Mouse (Mus musculus): Measurements from ENCODE around the gene Vwce. TPM values are rescaled to one million over a fixed set of nuclear protein-coding genes. Genes with fewer than 3 reads are reported as not detected.

Gene Vwce
- polyA plus RNA-seq, 1 experiment from 2014 or later, result 11.9 TPM

DNA sequence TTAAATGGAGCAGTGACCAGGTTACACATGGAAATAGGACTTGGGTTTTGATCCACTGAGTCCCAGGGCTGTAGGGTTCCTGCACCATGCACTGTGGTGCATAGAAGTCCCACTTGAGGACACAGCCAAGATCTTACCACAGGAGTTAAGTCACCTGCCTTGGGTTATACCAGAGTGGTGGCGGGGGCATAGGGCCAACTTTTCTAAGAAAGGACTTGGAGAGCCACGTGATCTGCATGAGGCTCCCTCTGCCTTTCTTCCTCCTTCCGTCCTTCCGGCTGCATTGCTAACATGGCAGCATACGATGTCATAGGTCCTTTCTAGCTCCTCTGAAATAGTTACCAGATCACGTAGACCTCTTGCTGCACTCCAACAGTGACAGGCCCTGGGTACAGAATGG is 81.5 kb downstream of the Vwce start:
- H3K9me3 ChIP-seq (replicated peaks), result no peaks in the 10 kb centered on the region
- H3K4me1 ChIP-seq (replicated peaks), result no peaks in the 10 kb centered on the region
- H3K9ac ChIP-seq, result no peak overlapping the region
- no peak overlapping the region for H3K4me2 ChIP-seq
- no peak overlapping the region for H3K4me3 ChIP-seq (replicated peaks)
- no peaks in the 10 kb centered on the region for H3K27me3 ChIP-seq
- ATAC-seq (ENCODE audit: insufficient read depth), result no peak
- peaks cover 40% of the 10 kb centered on the region for H3K36me3 ChIP-seq (replicated peaks)
- no peak overlapping the region for H3K27ac ChIP-seq (replicated peaks)
- WGBS (ENCODE audit: insufficient replicate concordance), result 82% methylated on average over 6 of the region's 6 CpGs

Other genes starting within 250 kb of the Vwce start
- gene Syt7, start 245.1 kb upstream of the Vwce start, polyA plus RNA-seq (2015; fragmentation: Nextera tagmentation; extraction: Ambion mirVana), result 0.10 and 0.24 TPM in 2 replicates
- 0.07 TPM in 1 of 2 replicates, not detected in the other for gene Lrrc10b, start 176.7 kb upstream of the Vwce start, polyA plus RNA-seq (2015; fragmentation: Nextera tagmentation; extraction: Ambion mirVana)
- gene Ppp1r32, start 151.3 kb upstream of the Vwce start, polyA plus RNA-seq (2015; fragmentation: Nextera tagmentation; extraction: Ambion mirVana), result not detected in 2 replicates
- gene Cpsf7, start 108.9 kb upstream of the Vwce start, polyA plus RNA-seq (2015; fragmentation: Nextera tagmentation; extraction: Ambion mirVana), result 11.1 and 12.3 TPM in 2 replicates
- 26.3 and 26.6 TPM in 2 replicates for gene Sdhaf2, start 108.1 kb upstream of the Vwce start, polyA plus RNA-seq (2015; fragmentation: Nextera tagmentation; extraction: Ambion mirVana)
- gene Tmem216, start 78.0 kb upstream of the Vwce start, polyA plus RNA-seq (2015; fragmentation: Nextera tagmentation; extraction: Ambion mirVana), result 11.7 and 12.1 TPM in 2 replicates
- 14.5 and 18.0 TPM in 2 replicates for gene Cyb561a3, start 57.0 kb upstream of the Vwce start, polyA plus RNA-seq (2015; fragmentation: Nextera tagmentation; extraction: Ambion mirVana)
- gene Tmem138, start 56.9 kb upstream of the Vwce start, polyA plus RNA-seq (2015; fragmentation: Nextera tagmentation; extraction: Ambion mirVana), result 10.9 and 11.6 TPM in 2 replicates
- 151 and 177 TPM in 2 replicates for gene Ddb1, start 28.9 kb upstream of the Vwce start, polyA plus RNA-seq (2015; fragmentation: Nextera tagmentation; extraction: Ambion mirVana)
- gene Tkfc, start 28.6 kb upstream of the Vwce start, polyA plus RNA-seq (2015; fragmentation: Nextera tagmentation; extraction: Ambion mirVana), result 27.1 and 33.0 TPM in 2 replicates
- not detected in 2 replicates for gene Pga5, start 43.9 kb downstream of the Vwce start, polyA plus RNA-seq (2015; fragmentation: Nextera tagmentation; extraction: Ambion mirVana)
- 11.4 and 12.1 TPM in 2 replicates for gene Vps37c, start 54.5 kb downstream of the Vwce start, polyA plus RNA-seq (2015; fragmentation: Nextera tagmentation; extraction: Ambion mirVana)
- gene Cd5, start 104.8 kb downstream of the Vwce start, polyA plus RNA-seq (2015; fragmentation: Nextera tagmentation; extraction: Ambion mirVana), result 0.03 TPM in 1 of 2 replicates, not detected in the other
- 0.05 TPM in 1 of 2 replicates, not detected in the other for gene Cd6, start 195.8 kb downstream of the Vwce start, polyA plus RNA-seq (2015; fragmentation: Nextera tagmentation; extraction: Ambion mirVana)
- gene Slc15a3, start 205.5 kb downstream of the Vwce start, polyA plus RNA-seq (2015; fragmentation: Nextera tagmentation; extraction: Ambion mirVana), result 1.2 and 1.7 TPM in 2 replicates
- 2.8 and 3.5 TPM in 2 replicates for gene Tmem132a, start 235.7 kb downstream of the Vwce start, polyA plus RNA-seq (2015; fragmentation: Nextera tagmentation; extraction: Ambion mirVana)
- gene Tmem109, start 247.8 kb downstream of the Vwce start, polyA plus RNA-seq (2015; fragmentation: Nextera tagmentation; extraction: Ambion mirVana), result 20.0 and 20.6 TPM in 2 replicates